In genomic region chr7:123123665-123124298, GRCm38 (mm10) we compare ENCODE assay signal across 8 mouse cellular contexts. TPM values are rescaled to one million over a fixed set of nuclear protein-coding genes. Genes with fewer than 3 reads are reported as not detected.
DNase-seq lines count a peak whose midpoint lies in the region; ATAC-seq lines count a peak whose summit lies in the region.

TSS of gene Tnrc6a (plus strand) at chr7:123123885.

- H3K4me2 ChIP-seq in intestine, embryonic 14.5 days (ENCODE audit: low read length): peak within 1 kb of the TSS; percentile 85

- H3K9me3 ChIP-seq in intestine, embryonic 14.5 days (ENCODE audit: control insufficient read depth, low read length): no peaks in the 10 kb centered on the region

- peak within 1 kb of the TSS; percentile 99 for H3K9ac ChIP-seq in intestine, embryonic 14.5 days (ENCODE audit: low read length)

- DNase-seq in adrenal gland, adult (ENCODE audit: inconsistent age in 2 of 2, low spot score in 1 of 2): peak; percentile 96 to 99
- DNase-seq in embryo, embryonic 10.5 days (ENCODE audit: low spot score): peak; percentile 93
- DNase-seq in gastrocnemius, postnatal 25 days: peak; percentile 94
- peak; percentile 98 for DNase-seq in intestine, embryonic 14.5 days (ENCODE audit: low spot score)
- peak; percentile 90 to 91 for DNase-seq in left cerebral cortex, postnatal 14 days (ENCODE audit: low spot score in 2 of 2)
- peak; percentile 92 for DNase-seq in mesoderm, embryonic 11.5 days (ENCODE audit: low read depth, low spot score)
- DNase-seq in right cerebral cortex, postnatal 36 days (ENCODE audit: low spot score in 2 of 2): peak; percentile 85 to 89
- DNase-seq in yolk sac, embryonic 10.5 days (ENCODE audit: low spot score): peak; percentile 96

- intact Hi-C loops in left cerebral cortex, postnatal 14 days (cut with DNase I): no loop called here

- H3K27ac ChIP-seq in intestine, embryonic 14.5 days (ENCODE audit: low read depth): peak within 1 kb of the TSS; percentile 97

- no peaks in the 10 kb centered on the region for H3K27me3 ChIP-seq in intestine, embryonic 14.5 days (replicated peaks; ENCODE audit: control insufficient read depth, insufficient read depth, low read length)

- peak; percentile 96 for ATAC-seq in intestine, embryonic 14.5 days (replicated peaks; ENCODE audit: low FRiP score, low TSS enrichment, low read depth)

- under 1% methylated on average over 48 of the region's 55 CpGs for WGBS in intestine, embryonic 14.5 days

- peaks cover 15% of the 10 kb centered on the region for H3K4me1 ChIP-seq in intestine, embryonic 14.5 days (replicated peaks; ENCODE audit: control insufficient read depth, insufficient read depth, low read length)

- H3K4me3 ChIP-seq in intestine, embryonic 14.5 days (ENCODE audit: low read depth, low read length): peak within 1 kb of the TSS; percentile 86

- H3K36me3 ChIP-seq in intestine, embryonic 14.5 days (ENCODE audit: control insufficient read depth, insufficient read depth, low read length): peaks cover 21% of the 10 kb centered on the region

RNA-seq across cellular contexts. Expression of gene Tnrc6a, which starts in this region (rescaled TPM):
- 10 to 100 TPM; 18.9 to 20.4 TPM for total RNA-seq in gastrocnemius, postnatal 25 days (2021)
- polyA plus RNA-seq in intestine, embryonic 14.5 days (2014; fragmentation: Nextera tagmentation; extraction: Ambion mirVana): 54.5 and 56.0 TPM in 2 replicates
- 10 to 100 TPM; 44.5 to 52.2 TPM for total RNA-seq in left cerebral cortex, postnatal 14 days (2021)

Comparison
In these comparisons a context has a peak if more than half of its experiments do, and no peak if none do; other contexts are left out.
1. Peak in every context shown above with its lines: DNase-seq, ATAC-seq, H3K4me3 ChIP-seq and H3K27ac ChIP-seq.